Mouse (Mus musculus) embryo, embryonic 10.5 days (tissue): ENCODE measurements around the gene Galnt10.

Source experiments
- DNase-seq: peaks from one replicate; pipeline ENCODE4 v3.0.0-alpha.2; 2015; ENCODE audit warnings: low spot score

The Galnt10 gene

GRCm38 (mm10) chr11:57635148-57635547 is 10.1 kb upstream of the Galnt10 start:
- DNase-seq, result peak; percentile 54

- no peak for DNase-seq
Observed at GRCm38 (mm10) chr11:57643691-57644090, 1.6 kb upstream of the Galnt10 start.

- peak; percentile 81 for DNase-seq
Observed at GRCm38 (mm10) chr11:57644245-57645017, 811 bp upstream of the Galnt10 start.

- no peak for DNase-seq
Observed at GRCm38 (mm10) chr11:57645847-57646246, 605 bp downstream of the Galnt10 start.

- DNase-seq, result no peak
Observed at GRCm38 (mm10) chr11:57646416-57646815, 1.2 kb downstream of the Galnt10 start.

GRCm38 (mm10) chr11:57646940-57647339 is 1.7 kb downstream of the Galnt10 start:
- no peak for DNase-seq

GRCm38 (mm10) chr11:57647446-57647845 is 2.2 kb downstream of the Galnt10 start:
- DNase-seq, result peak; percentile 36

- DNase-seq, result no peak
Observed at GRCm38 (mm10) chr11:57648196-57648800, 3.1 kb downstream of the Galnt10 start.

- no peak for DNase-seq
Observed at GRCm38 (mm10) chr11:57649269-57649668, 4.0 kb downstream of the Galnt10 start.

- DNase-seq, result no peak
Observed at GRCm38 (mm10) chr11:57649671-57650070, 4.4 kb downstream of the Galnt10 start.

- no peak for DNase-seq
Observed at GRCm38 (mm10) chr11:57650867-57651266, 5.6 kb downstream of the Galnt10 start.

GRCm38 (mm10) chr11:57651281-57651810 is 6.1 kb downstream of the Galnt10 start:
- DNase-seq, result peak; percentile 44

- no peak for DNase-seq
Observed at GRCm38 (mm10) chr11:57652206-57652922, 7.1 kb downstream of the Galnt10 start.

- no peak for DNase-seq
Observed at GRCm38 (mm10) chr11:57652923-57653660, 7.8 kb downstream of the Galnt10 start.

GRCm38 (mm10) chr11:57653796-57654195 is 8.6 kb downstream of the Galnt10 start:
- no peak for DNase-seq

GRCm38 (mm10) chr11:57654386-57654785 is 9.1 kb downstream of the Galnt10 start:
- DNase-seq, result peak; percentile 55

GRCm38 (mm10) chr11:57654977-57655397 is 9.7 kb downstream of the Galnt10 start:
- DNase-seq, result peak; percentile 54

GRCm38 (mm10) chr11:57655669-57656325 is 10.6 kb downstream of the Galnt10 start:
- no peak for DNase-seq

GRCm38 (mm10) chr11:57656602-57657275 is 11.5 kb downstream of the Galnt10 start:
- no peak for DNase-seq

- no peak for DNase-seq
Observed at GRCm38 (mm10) chr11:57657370-57658072, 12.3 kb downstream of the Galnt10 start.
